Mouse (Mus musculus) forebrain, embryonic 16.5 days (tissue): ENCODE data around the gene Mpv17l2. TPM values are rescaled to one million over a fixed set of nuclear protein-coding genes. Genes with fewer than 3 reads are reported as not detected.

ENCODE experiments used
- ATAC-seq: fragments of 200-750 bp; cut with Nextera tagmentation; 2 replicates; pipeline ENCODE4 v1.8.0; 2017; ENCODE audit warnings: mild to moderate bottlenecking, moderate library complexity
- H3K27ac ChIP-seq: fragments of 300-500 bp; sonication (generic); 2 replicates; pipeline ENCODE4 v1.5.1; 2014; ENCODE audit warnings: low read length, control low read depth
- H3K27me3 ChIP-seq: fragments of 300-500 bp; sonication (generic); replicated peaks from 2 replicates; pipeline ENCODE4 v1.6.1; 2014; ENCODE audit warnings: low read length; ENCODE audit not compliant: control insufficient read depth, insufficient read depth
- H3K36me3 ChIP-seq: fragments of 300-500 bp; sonication (generic); 2 replicates; pipeline ENCODE4 v1.6.1; 2014; ENCODE audit not compliant: control insufficient read depth, insufficient read depth
- H3K4me1 ChIP-seq: fragments of 300-500 bp; sonication (generic); replicated peaks from 2 replicates; pipeline ENCODE4 v1.6.1; 2014; ENCODE audit warnings: low read length; ENCODE audit not compliant: control insufficient read depth, insufficient read depth
- H3K4me2 ChIP-seq: fragments of 300-500 bp; sonication (generic); 2 replicates; pipeline ENCODE4 v1.6.1; 2014; ENCODE audit warnings: mild to moderate bottlenecking, low read length, control low read depth
- H3K4me3 ChIP-seq: fragments of 300-500 bp; sonication (generic); replicated peaks from 2 replicates; pipeline ENCODE4 v1.5.1; 2014; ENCODE audit warnings: mild to moderate bottlenecking, low read length, control low read depth
- H3K9ac ChIP-seq: fragments of 300-500 bp; sonication (generic); replicated peaks from 2 replicates; pipeline ENCODE4 v1.6.1; 2014; ENCODE audit warnings: low read depth, low read length, control low read depth
- H3K9me3 ChIP-seq: fragments of 300-500 bp; sonication (generic); 2 replicates; pipeline ENCODE4 v1.6.1; 2016; ENCODE audit warnings: low read length; ENCODE audit not compliant: control insufficient read depth
- WGBS: fragments of 180-500 bp; shearing (Covaris S2); extraction: QIAGEN DNeasy Blood & Tissue Kit; methylation state at CpG from one replicate; pipeline ENCODE4 v1.1.7; 2014; 5-methylcytosine and 5-hydroxymethylcytosine counted together
- polyA plus RNA-seq: library from polyadenylated mRNA; unstranded; fragments of >200 nt; fragmentation: Nextera tagmentation; extraction: Ambion mirVana; gene quantifications from 2 replicates; pipeline ENCODE4 v1.2.1, GENCODE M21; 2015

The Mpv17l2 gene
- polyA plus RNA-seq, 1 experiment from 2014 or later: 49.8 TPM

DNA sequence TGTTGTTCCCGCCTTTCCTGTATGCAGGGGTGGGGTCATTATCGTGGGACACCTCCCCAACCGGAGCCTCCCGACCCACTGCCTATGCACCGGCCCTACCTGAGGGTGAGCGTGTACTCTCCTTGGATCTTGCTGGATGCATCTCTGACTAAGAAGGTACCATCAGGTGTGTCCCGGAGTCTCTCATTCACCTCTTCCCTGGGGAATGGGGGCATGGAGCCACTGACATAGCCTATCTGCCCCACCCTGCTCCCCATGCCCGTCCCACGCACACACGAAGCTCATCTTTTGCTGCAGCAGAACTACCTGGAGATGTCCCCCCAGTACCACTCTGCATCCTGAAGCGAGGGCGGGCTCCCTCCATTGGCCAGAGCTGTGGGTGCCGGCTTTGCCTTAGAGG lies 10.0 kb upstream of the Mpv17l2 start:
- no peak overlapping the region for H3K9ac ChIP-seq
- peaks cover 46% of the 10 kb centered on the region for H3K4me1 ChIP-seq
- H3K27ac ChIP-seq: no peak overlapping the region
- H3K4me2 ChIP-seq: no peak overlapping the region
- H3K4me3 ChIP-seq: no peak overlapping the region
- no peak for ATAC-seq
- 98% methylated on average over 13 of the region's 13 CpGs for WGBS
- H3K27me3 ChIP-seq: no peaks in the 10 kb centered on the region
- peaks cover 38% of the 10 kb centered on the region for H3K36me3 ChIP-seq
- no peaks in the 10 kb centered on the region for H3K9me3 ChIP-seq

DNA sequence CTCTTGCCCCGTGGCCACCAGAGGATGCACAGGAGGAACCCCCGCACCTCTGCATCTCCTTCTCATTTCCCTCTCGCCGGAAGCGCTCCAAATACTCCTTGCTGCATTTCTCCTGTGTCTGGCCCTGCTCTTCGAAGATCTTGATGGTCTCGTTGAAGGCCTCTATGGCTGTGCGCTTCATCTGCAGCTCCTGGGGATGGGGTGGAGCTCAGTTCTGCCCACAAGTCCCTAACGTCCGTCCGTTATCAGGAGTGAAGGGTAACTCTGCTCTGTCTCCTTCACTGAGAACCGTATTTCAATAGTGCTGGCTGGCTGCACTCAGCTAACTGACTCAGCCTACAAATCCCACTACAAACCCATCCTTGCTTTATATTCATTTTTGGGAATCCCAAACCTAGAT lies 9.1 kb upstream of the Mpv17l2 start:
- H3K4me3 ChIP-seq: no peak overlapping the region
- H3K36me3 ChIP-seq: peaks cover 38% of the 10 kb centered on the region
- H3K4me2 ChIP-seq: no peak overlapping the region
- WGBS: 76% methylated on average over 12 of the region's 12 CpGs
- H3K27me3 ChIP-seq: no peaks in the 10 kb centered on the region
- ATAC-seq: no peak
- no peaks in the 10 kb centered on the region for H3K9me3 ChIP-seq
- no peak overlapping the region for H3K9ac ChIP-seq
- H3K4me1 ChIP-seq: peaks cover 39% of the 10 kb centered on the region
- H3K27ac ChIP-seq: no peak overlapping the region

DNA sequence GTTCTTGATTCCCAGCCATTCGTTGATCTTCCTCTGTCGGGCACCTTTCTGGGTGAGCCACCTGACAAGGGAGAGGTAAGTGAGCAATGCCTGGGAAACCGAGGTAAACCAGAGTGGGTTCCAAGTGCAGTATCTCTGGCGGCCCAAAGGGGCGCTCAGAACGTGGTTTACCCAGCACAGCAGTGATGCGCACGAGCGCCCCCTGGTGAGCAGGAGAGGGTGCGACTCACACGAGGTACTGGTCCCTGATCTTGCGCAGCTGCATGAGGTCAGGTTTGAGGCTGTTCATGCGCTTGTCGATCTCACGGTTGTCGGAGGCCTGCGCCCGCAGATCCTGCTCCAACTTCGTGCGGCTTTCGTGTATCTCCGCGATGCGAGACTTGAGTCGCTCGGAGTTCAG lies 8.6 kb upstream of the Mpv17l2 start:
- H3K4me3 ChIP-seq: no peak overlapping the region
- 4% methylated on average over 26 of the region's 26 CpGs for WGBS
- H3K27me3 ChIP-seq: no peaks in the 10 kb centered on the region
- no peak overlapping the region for H3K9ac ChIP-seq
- peaks cover 34% of the 10 kb centered on the region for H3K36me3 ChIP-seq
- peak; percentile 79 for ATAC-seq
- H3K4me1 ChIP-seq: peaks cover 34% of the 10 kb centered on the region
- no peak overlapping the region for H3K27ac ChIP-seq
- no peak overlapping the region for H3K4me2 ChIP-seq
- H3K9me3 ChIP-seq: no peaks in the 10 kb centered on the region

DNA sequence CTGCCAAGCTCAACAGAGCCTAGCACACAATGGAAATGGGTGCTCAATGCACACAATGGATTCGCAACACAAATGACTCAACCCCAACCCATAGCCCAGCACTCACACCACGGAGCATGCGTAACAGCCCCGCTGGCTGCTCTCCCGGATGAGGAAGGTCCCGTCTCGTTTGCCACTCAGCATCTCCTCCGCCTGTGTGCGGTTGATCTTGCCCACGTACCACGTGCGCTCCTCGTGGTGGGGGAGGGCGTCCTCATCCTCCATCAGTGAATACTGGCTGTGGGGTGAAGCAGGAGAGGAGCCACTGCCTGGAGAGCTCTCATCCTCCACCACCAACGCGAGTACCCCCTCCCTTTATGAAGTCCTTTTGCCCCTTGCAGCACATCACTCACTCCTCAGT lies 8.2 kb upstream of the Mpv17l2 start:
- H3K4me1 ChIP-seq: peaks cover 30% of the 10 kb centered on the region
- peaks cover 34% of the 10 kb centered on the region for H3K36me3 ChIP-seq
- H3K4me3 ChIP-seq: no peak overlapping the region
- no peaks in the 10 kb centered on the region for H3K27me3 ChIP-seq
- no peak overlapping the region for H3K9ac ChIP-seq
- no peak overlapping the region for H3K4me2 ChIP-seq
- peak; percentile 2 for ATAC-seq
- H3K9me3 ChIP-seq: no peaks in the 10 kb centered on the region
- 86% methylated on average over 16 of the region's 16 CpGs for whole genome bisulfite sequencing
- no peak overlapping the region for H3K27ac ChIP-seq

DNA sequence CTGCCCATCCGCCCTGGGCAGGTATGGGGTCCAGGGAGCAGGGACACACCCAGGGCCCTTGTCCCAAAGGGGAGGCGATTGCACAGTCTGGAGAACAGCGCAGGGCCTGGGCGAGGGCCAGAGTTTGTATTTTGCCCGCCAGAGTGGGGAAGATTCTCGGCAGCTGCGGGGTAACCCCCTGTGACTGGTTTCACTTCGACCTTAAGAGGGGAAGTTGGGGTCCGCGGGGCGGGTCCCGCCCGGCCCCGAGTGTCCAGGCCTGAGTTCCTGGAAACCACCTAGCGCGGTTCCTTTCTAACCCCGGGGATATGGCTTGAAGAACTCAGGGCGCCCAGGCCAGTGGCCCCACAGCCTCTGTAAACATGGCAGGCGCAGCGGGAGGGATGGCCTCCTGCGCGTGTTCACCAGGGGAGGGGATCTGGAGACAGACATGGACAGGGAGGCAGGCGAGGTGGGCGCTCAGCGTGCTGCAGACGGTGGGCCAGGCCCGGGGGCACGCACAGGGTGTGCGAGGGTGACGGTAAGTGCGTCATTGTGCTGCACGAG lies 7.6 kb upstream of the Mpv17l2 start:
- 94% methylated on average over 32 of the region's 32 CpGs for WGBS
- no peak overlapping the region for H3K27ac ChIP-seq
- H3K9ac ChIP-seq: no peak overlapping the region

DNA sequence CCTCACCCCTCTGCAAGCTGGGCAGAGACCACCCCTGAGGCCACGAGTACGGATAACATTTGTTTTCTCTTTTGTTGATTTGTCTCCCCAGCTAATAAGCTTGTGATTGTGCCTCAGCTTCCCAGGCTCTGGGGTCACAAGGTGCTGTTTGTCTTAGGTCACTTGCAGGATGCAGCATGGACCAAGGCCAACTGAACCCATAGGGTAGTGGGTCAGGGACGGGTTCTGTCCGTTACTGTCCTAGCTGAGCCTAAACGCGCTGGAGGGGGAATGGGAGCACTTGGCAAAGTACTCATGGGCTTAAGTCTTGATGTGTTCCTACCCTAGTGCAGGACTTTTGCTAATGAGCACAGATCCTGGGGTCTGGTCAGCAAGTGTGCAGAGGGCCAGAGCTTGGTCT lies 6.8 kb upstream of the Mpv17l2 start:
- Histone ChIP-seq H3K9ac (no peak overlapping the region), H3K36me3 (peaks cover 32% of the 10 kb centered on the region), H3K27me3 (no peaks in the 10 kb centered on the region), H3K4me1 (peaks cover 16% of the 10 kb centered on the region), H3K4me2 (no peak overlapping the region), H3K9me3 (no peaks in the 10 kb centered on the region), H3K4me3 (no peak overlapping the region), H3K27ac (no peak overlapping the region)
- ATAC-seq: no peak
- 79% methylated on average over 6 of the region's 6 CpGs for WGBS

More for the DNA sequence above, 7.6 kb upstream of the Mpv17l2 start:
- peaks cover 24% of the 10 kb centered on the region for H3K4me1 ChIP-seq
- H3K36me3 ChIP-seq: peaks cover 34% of the 10 kb centered on the region
- ATAC-seq: no peak
- no peaks in the 10 kb centered on the region for H3K9me3 ChIP-seq
- H3K27me3 ChIP-seq: no peaks in the 10 kb centered on the region
- H3K4me3 ChIP-seq: no peak overlapping the region
- no peak overlapping the region for H3K4me2 ChIP-seq

DNA sequence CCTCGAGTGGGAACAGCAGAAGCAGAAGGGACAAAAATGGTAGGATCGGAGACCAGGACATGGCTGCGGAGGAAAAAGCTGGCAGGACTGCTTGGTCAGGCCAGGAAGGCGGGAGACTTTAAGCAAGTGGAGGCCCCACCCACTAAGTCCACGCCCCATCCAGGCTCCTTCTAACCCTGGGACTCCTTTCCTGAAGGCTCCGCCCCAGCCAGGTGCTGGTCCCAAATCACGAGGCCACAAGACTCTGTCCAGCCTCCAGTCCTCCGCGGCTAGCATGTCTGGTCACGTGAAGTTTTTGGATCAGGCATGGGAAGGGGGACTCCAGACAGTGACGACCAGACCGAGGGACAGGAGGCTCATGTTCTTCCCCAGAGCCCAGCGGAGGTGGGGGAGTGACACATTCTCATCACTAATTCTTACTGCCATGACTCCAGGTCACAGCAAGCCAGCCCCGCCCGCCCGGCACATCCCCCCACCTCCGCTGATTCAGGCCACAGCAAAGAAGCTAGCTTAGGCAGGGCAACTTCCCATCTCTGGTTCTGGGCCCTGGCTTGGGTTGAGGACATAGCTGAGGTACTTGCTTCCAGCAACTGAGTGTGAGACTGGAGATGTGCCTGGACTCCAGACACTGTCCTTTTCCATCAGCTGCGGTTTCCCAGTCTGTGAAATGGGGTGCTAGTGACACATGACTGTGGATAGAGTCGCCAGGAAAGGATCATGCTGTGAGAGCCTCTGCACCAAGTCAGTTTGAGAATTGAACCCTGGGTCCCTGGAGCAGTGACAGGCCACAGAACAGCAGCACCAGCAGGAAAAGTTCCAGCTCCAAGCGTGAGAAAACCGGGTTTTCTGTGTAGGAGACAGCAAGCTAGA lies 6.1 kb upstream of the Mpv17l2 start:
- Histone ChIP-seq H3K27ac (no peak overlapping the region), H3K9ac (peak overlapping the region; percentile 46; the same call in 1 of the 2 replicates), H3K4me3 (peak overlapping the region; percentile 20), H3K27me3 (no peaks in the 10 kb centered on the region), H3K4me2 (peak overlapping the region; percentile 43), H3K9me3 (no peaks in the 10 kb centered on the region), H3K36me3 (peaks cover 28% of the 10 kb centered on the region), H3K4me1 (peaks cover 14% of the 10 kb centered on the region)
- 9% methylated on average over 21 of the region's 21 CpGs for WGBS
- no peak for ATAC-seq

DNA sequence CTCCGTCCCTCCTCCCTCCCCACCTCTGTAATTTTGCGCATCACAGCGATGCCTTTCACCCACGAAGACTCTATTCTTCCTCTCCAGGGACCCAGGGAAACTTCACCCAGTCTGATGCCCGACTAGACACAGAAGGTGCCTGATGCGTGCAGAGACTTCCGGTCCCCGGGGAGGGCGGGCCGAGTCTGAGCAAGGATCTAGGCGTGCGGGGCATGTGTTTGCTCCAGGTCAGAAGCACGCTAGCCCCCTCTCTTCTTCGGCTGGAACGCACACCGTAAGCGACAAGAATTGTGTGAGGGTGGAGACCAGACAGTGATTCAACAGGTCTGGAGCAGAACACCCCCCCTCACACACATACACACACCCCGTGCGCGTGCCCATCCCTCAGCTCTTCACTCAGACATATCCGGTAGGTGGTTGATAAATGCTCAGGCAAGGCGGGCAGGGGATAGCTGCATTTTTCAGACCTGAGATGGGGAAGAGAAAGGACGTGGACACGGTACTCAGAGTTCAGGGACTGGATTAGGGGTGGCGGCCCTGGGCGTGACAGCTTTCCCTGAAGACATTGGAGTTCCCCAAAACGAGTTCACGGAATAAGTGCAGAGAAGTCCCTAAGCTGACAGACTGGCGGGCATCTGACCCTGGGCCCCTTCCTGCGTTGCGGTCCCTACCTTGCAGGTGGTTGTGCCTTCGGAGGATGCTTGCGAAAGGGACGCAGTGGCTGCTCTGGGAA lies 5.3 kb upstream of the Mpv17l2 start:
- no peaks in the 10 kb centered on the region for H3K9me3 ChIP-seq
- no peaks in the 10 kb centered on the region for H3K27me3 ChIP-seq
- WGBS: 2% methylated on average over 34 of the region's 34 CpGs
- H3K9ac ChIP-seq: peak overlapping the region; percentile 46
- H3K27ac ChIP-seq: no peak overlapping the region
- peak overlapping the region; percentile 43 for H3K4me2 ChIP-seq
- H3K4me3 ChIP-seq: peak overlapping the region; percentile 20
- H3K4me1 ChIP-seq: peaks cover 18% of the 10 kb centered on the region
- ATAC-seq: no peak
- H3K36me3 ChIP-seq: peaks cover 21% of the 10 kb centered on the region

DNA sequence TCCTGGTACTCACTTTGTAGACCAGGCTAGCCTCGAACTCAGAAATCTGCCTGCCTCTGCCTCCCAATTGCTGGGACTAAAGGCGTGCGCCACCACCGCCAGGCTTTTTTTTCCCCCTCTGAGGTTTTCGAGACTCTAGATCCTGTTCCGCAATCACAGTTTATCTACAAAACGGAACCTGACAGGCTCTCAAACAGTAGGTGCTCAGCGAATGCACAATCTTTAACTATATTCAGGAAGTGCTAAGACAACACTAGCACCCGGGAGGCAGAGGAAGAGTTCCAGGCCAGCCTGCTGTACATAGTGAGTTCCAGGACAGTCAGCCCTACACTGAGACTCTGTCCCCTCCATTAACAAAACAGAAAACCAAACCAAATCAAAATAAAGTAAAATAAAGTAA lies 4.6 kb upstream of the Mpv17l2 start:
- Histone ChIP-seq H3K36me3 (peaks cover 17% of the 10 kb centered on the region), H3K4me2 (no peak overlapping the region), H3K9me3 (no peaks in the 10 kb centered on the region), H3K27me3 (no peaks in the 10 kb centered on the region), H3K4me3 (no peak overlapping the region; the same call in 1 of the 2 replicates), H3K9ac (no peak overlapping the region), H3K27ac (no peak overlapping the region), H3K4me1 (peaks cover 19% of the 10 kb centered on the region)
- ATAC-seq: no peak
- WGBS: 85% methylated on average over 9 of the region's 9 CpGs
